Mouse (Mus musculus) left cerebral cortex, postnatal 4 days (tissue): ENCODE data around the gene Ly86. TPM values are rescaled to one million over a fixed set of nuclear protein-coding genes. Genes with fewer than 3 reads are reported as not detected.
A peak's percentile ranks its signal among the peaks of the same experiment; 100 is the strongest.

Source experiments
- DNase-seq: peaks from one replicate; pipeline ENCODE4 v3.0.0-alpha.2; 2022
- intact Hi-C: fragments of 180-260 bp; cut with DNase I; formaldehyde crosslinking; loops from one replicate; pipeline ENCODE4 v1.15.1; 2025
- total RNA-seq, 2 experiments: library from RNA; stranded (reverse); gene quantifications; 2 replicates each; pipeline ENCODE4 v1.2.3; 2021

The Ly86 gene
- total RNA-seq, 2 experiments from 2014 or later = 3.3 to 3.4 TPM

- intact Hi-C loops = no loop called here
- DNase-seq = no peak
Measured at GRCm38 (mm10) chr13:37349051-37349450, 4.0 kb downstream of the Ly86 start.

GRCm38 (mm10) chr13:37353016-37353415, 8.0 kb downstream of the Ly86 start:
- intact Hi-C loops = no loop called here
- no peak for DNase-seq

- no peak for DNase-seq
- intact Hi-C loops = no loop called here
Measured at GRCm38 (mm10) chr13:37353868-37354267, 8.9 kb downstream of the Ly86 start.

GRCm38 (mm10) chr13:37354432-37354831, 9.4 kb downstream of the Ly86 start:
- no peak for DNase-seq
- intact Hi-C loops = no loop called here

- DNase-seq = no peak
- intact Hi-C loops = no loop called here
Measured at GRCm38 (mm10) chr13:37355642-37356331, 10.8 kb downstream of the Ly86 start.

GRCm38 (mm10) chr13:37356549-37356948, 11.5 kb downstream of the Ly86 start:
- intact Hi-C loops = no loop called here
- DNase-seq = no peak

GRCm38 (mm10) chr13:37358112-37358511, 13.1 kb downstream of the Ly86 start:
- intact Hi-C loops = no loop called here
- no peak for DNase-seq

- no peak for DNase-seq
- intact Hi-C loops = no loop called here
Measured at GRCm38 (mm10) chr13:37361249-37361648, 16.2 kb downstream of the Ly86 start.

GRCm38 (mm10) chr13:37364351-37364750, 19.3 kb downstream of the Ly86 start:
- DNase-seq = no peak
- intact Hi-C loops = no loop called here

- DNase-seq = peak; percentile 31
- intact Hi-C loops = no loop called here
Measured at GRCm38 (mm10) chr13:37376411-37376810, 31.4 kb downstream of the Ly86 start.

- peak; percentile 83 for DNase-seq
- intact Hi-C loops = no loop called here
Measured at GRCm38 (mm10) chr13:37388222-37389202, 43.5 kb downstream of the Ly86 start.

GRCm38 (mm10) chr13:37389296-37389695, 44.3 kb downstream of the Ly86 start:
- no peak for DNase-seq
- intact Hi-C loops = no loop called here

- no peak for DNase-seq
- intact Hi-C loops = no loop called here
Measured at GRCm38 (mm10) chr13:37398791-37399190, 53.8 kb downstream of the Ly86 start.

GRCm38 (mm10) chr13:37399340-37399739, 54.3 kb downstream of the Ly86 start:
- intact Hi-C loops = no loop called here
- DNase-seq = no peak

- no peak for DNase-seq
- intact Hi-C loops = no loop called here
Measured at GRCm38 (mm10) chr13:37402421-37402820, 57.4 kb downstream of the Ly86 start.

GRCm38 (mm10) chr13:37403708-37404107, 58.7 kb downstream of the Ly86 start:
- intact Hi-C loops = no loop called here
- no peak for DNase-seq

- DNase-seq = no peak
- intact Hi-C loops = no loop called here
Measured at GRCm38 (mm10) chr13:37415696-37416095, 70.7 kb downstream of the Ly86 start.

- intact Hi-C loops = no loop called here
- no peak for DNase-seq
Measured at GRCm38 (mm10) chr13:37423416-37423815, 78.4 kb downstream of the Ly86 start.

GRCm38 (mm10) chr13:37424904-37425303, 79.9 kb downstream of the Ly86 start:
- no peak for DNase-seq
- intact Hi-C loops = no loop called here

GRCm38 (mm10) chr13:37425406-37425805, 80.4 kb downstream of the Ly86 start:
- no peak for DNase-seq
- intact Hi-C loops = no loop called here

GRCm38 (mm10) chr13:37426578-37427336, 81.7 kb downstream of the Ly86 start:
- intact Hi-C loops = no loop called here
- DNase-seq = no peak
